Mouse (Mus musculus): ENCODE measurements around the gene Cebpb.

DNA sequence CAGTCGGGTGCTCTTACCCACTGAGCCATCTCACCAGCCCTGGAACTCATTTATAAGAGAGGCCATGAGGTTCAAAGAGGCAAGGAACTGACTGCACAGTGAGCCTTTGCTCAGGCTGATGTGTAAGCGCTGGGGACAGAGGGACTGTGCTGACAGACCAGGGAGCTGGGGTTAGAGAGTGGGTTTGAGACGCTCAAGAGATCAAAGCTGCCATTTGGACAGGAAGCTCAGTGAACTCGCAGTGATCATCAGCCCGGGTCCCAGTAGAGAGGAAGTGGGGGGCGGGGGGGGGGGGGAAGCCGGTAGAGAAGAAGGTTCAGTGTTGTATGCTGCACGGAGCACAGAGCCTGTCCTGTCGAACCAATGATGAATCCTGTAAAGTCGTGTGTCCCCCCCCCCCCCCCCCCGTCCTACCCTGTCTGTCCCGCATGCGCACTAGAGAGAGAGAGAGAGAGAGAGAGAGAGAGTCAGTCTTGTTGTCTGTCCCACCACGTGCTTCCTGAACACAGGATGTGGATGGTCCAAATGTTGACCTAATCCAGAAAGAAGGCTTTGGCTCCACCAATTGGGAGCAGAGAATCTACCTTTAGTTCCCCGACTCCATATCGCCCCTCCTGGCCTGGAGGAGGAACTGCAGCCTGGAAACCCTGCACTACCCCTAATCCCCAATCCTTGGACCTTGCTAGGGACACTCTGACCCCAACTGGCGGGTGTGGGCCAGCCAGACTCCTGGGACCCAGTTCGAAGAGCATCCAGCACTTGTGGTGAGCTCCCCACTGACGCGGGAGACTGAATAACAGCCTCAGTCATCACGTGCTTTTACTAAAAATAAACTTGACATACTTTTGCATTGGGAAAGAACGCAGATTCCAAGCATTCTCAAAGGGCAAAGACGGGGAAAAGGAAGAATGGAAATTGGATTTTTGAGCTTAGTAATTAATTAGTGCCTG is 24.4 kb downstream of the Cebpb start:
- TF ChIP-seq CTCF (IDR thresholded peaks at IDR 0.05; ENCODE audit: borderline replicate concordance, insufficient read depth, low read depth, low read length) (no peak), POLR2A (IDR thresholded peaks at IDR 0.05; ENCODE audit: borderline replicate concordance, insufficient read depth, low read length) (no peak)
